ENCODE assay signal across 9 mouse cellular contexts in genomic region chr12:103995292-103996072, GRCm38 (mm10). TPM values are rescaled to one million over a fixed set of nuclear protein-coding genes. Genes with fewer than 3 reads are reported as not detected.
DNase-seq lines count a peak whose midpoint lies in the region; ATAC-seq and TF ChIP-seq lines count a peak whose summit lies in the region.
"Had no signal": no experiment of that assay in that cellular context is flagged by ENCODE, and none has a peak within 500 bp of the region (broad histone marks: within the 10 kb centered on the region; RNA-seq: fewer than 3 reads in every experiment).

No protein-coding gene starts in this region.

- H3K27ac ChIP-seq in cerebellum, adult 2 months (ENCODE audit: insufficient read depth, low read length): no peak overlapping the region
- no peak overlapping the region for H3K27ac ChIP-seq in gastrocnemius, adult 2 months
- H3K27ac ChIP-seq in kidney, postnatal 0 days: no peak overlapping the region
- no peak overlapping the region for H3K27ac ChIP-seq in liver, postnatal 0 days (ENCODE audit: low read depth)
- no peak overlapping the region for H3K27ac ChIP-seq in neural tube, embryonic 14.5 days (ENCODE audit: low read depth, low read length)
- H3K27ac ChIP-seq: heart, embryonic 15.5 days had no signal

- no peak for TF ChIP-seq POLR2A in cerebellum, adult 2 months (IDR thresholded peaks at IDR 0.05; ENCODE audit: borderline replicate concordance, insufficient read depth, low read length)

- intact Hi-C loops in gastrocnemius, adult 2 months (cut with DNase I): loop anchor here (1.0 to 2.0 kb wide), 3 partner anchors 35 to 423 kb away; no protein-coding TSS in a partner anchor

- H3K9ac ChIP-seq in kidney, postnatal 0 days (ENCODE audit: low read depth, low read length): no peak overlapping the region
- H3K9ac ChIP-seq in liver, postnatal 0 days (replicated peaks): no peak overlapping the region
- H3K9ac ChIP-seq in neural tube, embryonic 14.5 days (replicated peaks; ENCODE audit: low read depth, low read length): no peak overlapping the region
- H3K9ac ChIP-seq: heart, embryonic 15.5 days had no signal

- peak; percentile 88 for TF ChIP-seq CTCF in cerebellum, adult 2 months (IDR thresholded peaks at IDR 0.05; ENCODE audit: borderline replicate concordance, insufficient read depth, low read depth, low read length)
- peak; percentile 77 for TF ChIP-seq CTCF in gastrocnemius, adult 2 months (IDR thresholded peaks at IDR 0.05)
- peak; percentile 85 for TF ChIP-seq CTCF in kidney, postnatal 0 days (IDR thresholded peaks at IDR 0.05; ENCODE audit: low read depth)
- TF ChIP-seq CTCF in liver, postnatal 0 days (IDR thresholded peaks at IDR 0.05; ENCODE audit: low read depth): peak; percentile 84

- no peak overlapping the region for H3K4me3 ChIP-seq in cerebellum, adult 2 months (replicated peaks; ENCODE audit: insufficient read depth, low read depth, low read length)
- H3K4me3 ChIP-seq in gastrocnemius, adult 2 months: no peak overlapping the region
- H3K4me3 ChIP-seq in kidney, postnatal 0 days (replicated peaks; ENCODE audit: low read depth, low read length): no peak overlapping the region
- no peak overlapping the region for H3K4me3 ChIP-seq in liver, postnatal 0 days (ENCODE audit: low read depth, low read length)
- H3K4me3 ChIP-seq in neural tube, embryonic 14.5 days (ENCODE audit: low read depth, low read length): no peak overlapping the region
- H3K4me3 ChIP-seq: heart, embryonic 15.5 days had no signal

- no peaks in the 10 kb centered on the region for H3K4me1 ChIP-seq in cerebellum, adult 2 months (ENCODE audit: control insufficient read depth, insufficient read depth, low read length)
- H3K4me1 ChIP-seq in kidney, postnatal 0 days (replicated peaks; ENCODE audit: insufficient read depth, low read length): no peaks in the 10 kb centered on the region
- H3K4me1 ChIP-seq in liver, postnatal 0 days (ENCODE audit: insufficient read depth): peaks cover 2% of the 10 kb centered on the region
- H3K4me1 ChIP-seq in neural tube, embryonic 14.5 days (ENCODE audit: control insufficient read depth, insufficient read depth, low read length): no peaks in the 10 kb centered on the region
- H3K4me1 ChIP-seq: heart, embryonic 15.5 days had no signal

- H3K36me3 ChIP-seq in kidney, postnatal 0 days (ENCODE audit: insufficient read depth, low read length): no peaks in the 10 kb centered on the region
- H3K36me3 ChIP-seq in liver, postnatal 0 days (replicated peaks; ENCODE audit: insufficient read depth, low read length): no peaks in the 10 kb centered on the region
- H3K36me3 ChIP-seq in neural tube, embryonic 14.5 days (ENCODE audit: control insufficient read depth, insufficient read depth, low read length): no peaks in the 10 kb centered on the region
- H3K36me3 ChIP-seq: heart, embryonic 15.5 days had no signal

- 0 out of 2 replicates have a peak, but pooled peaks have one; percentile 17 for ATAC-seq in kidney, postnatal 0 days (replicated peaks; ENCODE audit: low FRiP score, low read depth)
- no peak for ATAC-seq in liver, postnatal 0 days
- peak; percentile 71; the same call in 1 of the 2 replicates for ATAC-seq in neural tube, embryonic 14.5 days (ENCODE audit: low read depth)

- TF ChIP-seq EP300 in liver, postnatal 0 days (IDR thresholded peaks at IDR 0.05; ENCODE audit: low read depth): no peak

- WGBS in cerebellum, adult 2 months: 39% methylated on average over 5 of the region's 5 CpGs
- 39% methylated on average over 5 of the region's 5 CpGs for WGBS in kidney, postnatal 0 days
- 37% methylated on average over 5 of the region's 5 CpGs for WGBS in liver, postnatal 0 days (ENCODE audit: insufficient replicate concordance)
- 40% methylated on average over 5 of the region's 5 CpGs for WGBS in neural tube, embryonic 14.5 days

- H3K9me3 ChIP-seq in kidney, postnatal 0 days (replicated peaks; ENCODE audit: low read length): no peaks in the 10 kb centered on the region
- H3K9me3 ChIP-seq in liver, postnatal 0 days (ENCODE audit: low read length): no peaks in the 10 kb centered on the region
- no peaks in the 10 kb centered on the region for H3K9me3 ChIP-seq in neural tube, embryonic 14.5 days (ENCODE audit: control insufficient read depth, low read length)
- H3K9me3 ChIP-seq: heart, embryonic 15.5 days had no signal

- H3K4me2 ChIP-seq in kidney, postnatal 0 days (ENCODE audit: low read length): no peak overlapping the region
- no peak overlapping the region for H3K4me2 ChIP-seq in liver, postnatal 0 days (ENCODE audit: low read depth, low read length)
- no peak overlapping the region for H3K4me2 ChIP-seq in neural tube, embryonic 14.5 days (ENCODE audit: low read depth, low read length)
- H3K4me2 ChIP-seq: heart, embryonic 15.5 days had no signal

- peak; percentile 62 for DNase-seq in A20 (ENCODE audit: low read depth, low spot score)
- DNase-seq in MN1 (ENCODE audit: low spot score): peak; percentile 17
- DNase-seq in cerebellum, adult 2 months: peak; percentile 54 to 79
- DNase-seq in gastrocnemius, adult 2 months: peak; percentile 60
- peak; percentile 70 for DNase-seq in kidney, postnatal 0 days (ENCODE audit: low spot score)
- DNase-seq in liver, postnatal 0 days: peak; percentile 74
- DNase-seq in thymus, postnatal 25 days: peak; percentile 44

- H3K27me3 ChIP-seq in cerebellum, adult 2 months (ENCODE audit: control insufficient read depth, insufficient read depth, low read length): no peaks in the 10 kb centered on the region
- H3K27me3 ChIP-seq in kidney, postnatal 0 days (ENCODE audit: insufficient read depth, low read length): no peaks in the 10 kb centered on the region
- no peaks in the 10 kb centered on the region for H3K27me3 ChIP-seq in liver, postnatal 0 days (ENCODE audit: insufficient read depth, low read length)
- H3K27me3 ChIP-seq in neural tube, embryonic 14.5 days (ENCODE audit: control insufficient read depth, insufficient read depth, low read length): no peaks in the 10 kb centered on the region

RNA-seq across cellular contexts. Expression of gene Serpina11, which starts 5.7 kb away (rescaled TPM):
- 0.07 TPM in 1 of 2 replicates, not detected in the other for polyA plus RNA-seq in cerebellum, adult 2 months (2012; rRNA removed)
- not detected for total RNA-seq in gastrocnemius, adult 2 months (2021)
- not detected in 2 replicates for polyA plus RNA-seq in kidney, postnatal 0 days (2015; fragmentation: Nextera tagmentation; extraction: Ambion mirVana)
- 224 and 244 TPM in 2 replicates for polyA plus RNA-seq in liver, postnatal 0 days (2015; fragmentation: Nextera tagmentation; extraction: Ambion mirVana)
- polyA plus RNA-seq in neural tube, embryonic 14.5 days (2014; fragmentation: Nextera tagmentation; extraction: Ambion mirVana): not detected in 2 replicates
- polyA plus RNA-seq: heart, embryonic 15.5 days had no signal

RNA-seq across cellular contexts. Expression of gene Serpina9, which starts 18.1 kb away (rescaled TPM):
- polyA plus RNA-seq in cerebellum, adult 2 months (2012; rRNA removed): 1.8 TPM in 2 replicates
- not detected for total RNA-seq in gastrocnemius, adult 2 months (2021)
- polyA plus RNA-seq in kidney, postnatal 0 days (2015; fragmentation: Nextera tagmentation; extraction: Ambion mirVana): 0.04 TPM in 1 of 2 replicates, not detected in the other
- polyA plus RNA-seq in liver, postnatal 0 days (2015; fragmentation: Nextera tagmentation; extraction: Ambion mirVana): 0.05 and 0.06 TPM in 2 replicates
- polyA plus RNA-seq in neural tube, embryonic 14.5 days (2014; fragmentation: Nextera tagmentation; extraction: Ambion mirVana): not detected in 2 replicates

RNA-seq across cellular contexts. Expression of gene Serpina1e, which starts 36.7 kb away (rescaled TPM):
- polyA plus RNA-seq in cerebellum, adult 2 months (2012; rRNA removed): not detected in 2 replicates
- under 1 TPM in 1 of 2 experiments, not detected in 1; 0.17 TPM for total RNA-seq in gastrocnemius, adult 2 months (2021)
- polyA plus RNA-seq in kidney, postnatal 0 days (2015; fragmentation: Nextera tagmentation; extraction: Ambion mirVana): 1.0 and 1.1 TPM in 2 replicates
- polyA plus RNA-seq in liver, postnatal 0 days (2015; fragmentation: Nextera tagmentation; extraction: Ambion mirVana): 4,259 and 4,481 TPM in 2 replicates
- not detected in 2 replicates for polyA plus RNA-seq in neural tube, embryonic 14.5 days (2014; fragmentation: Nextera tagmentation; extraction: Ambion mirVana)

RNA-seq across cellular contexts. Expression of gene Serpina12, which starts 48.8 kb away (rescaled TPM):
- polyA plus RNA-seq in cerebellum, adult 2 months (2012; rRNA removed): 0.05 TPM in 1 of 2 replicates, not detected in the other
- total RNA-seq in gastrocnemius, adult 2 months (2021): not detected
- polyA plus RNA-seq in kidney, postnatal 0 days (2015; fragmentation: Nextera tagmentation; extraction: Ambion mirVana): not detected in 2 replicates
- polyA plus RNA-seq in liver, postnatal 0 days (2015; fragmentation: Nextera tagmentation; extraction: Ambion mirVana): 0.13 TPM in 2 replicates
- polyA plus RNA-seq in neural tube, embryonic 14.5 days (2014; fragmentation: Nextera tagmentation; extraction: Ambion mirVana): not detected in 2 replicates
- polyA plus RNA-seq: heart, embryonic 15.5 days had no signal

Comparison
In these comparisons a context has a peak if more than half of its experiments do, and no peak if none do; other contexts are left out.
1. DNase-seq: peak in every context shown above with its lines; median percentile 74 in liver, postnatal 0 days; 70 in kidney, postnatal 0 days; 66 in cerebellum, adult 2 months; 62 in A20; 60 in gastrocnemius, adult 2 months; 44 in thymus, postnatal 25 days; 17 in MN1.
2. RNA of gene Serpina11, which starts 5.7 kb away (polyA plus RNA-seq): 224 to 244 TPM in liver, postnatal 0 days; 0.07 TPM in cerebellum, adult 2 months, not detected in kidney, postnatal 0 days and not detected in neural tube, embryonic 14.5 days; every median in the first group is over 100 times any median in the second.
3. RNA of gene Serpina1e, which starts 36.7 kb away (polyA plus RNA-seq): 4,259 to 4,481 TPM in liver, postnatal 0 days; 1.0 to 1.1 TPM in kidney, postnatal 0 days, not detected in neural tube, embryonic 14.5 days and not detected in cerebellum, adult 2 months; every median in the first group is over 1,000 times any median in the second.
4. Peak in every context shown above with its lines, with median percentiles within 50 percentile points of each other: CTCF ChIP-seq.